Mouse (Mus musculus): ENCODE measurements around the gene Zdhhc7.

GRCm38 (mm10) chr8:120074516-120074915 is 26.8 kb downstream of the Zdhhc7 start:
- TF ChIP-seq CTCF (IDR thresholded peaks at IDR 0.05; ENCODE audit: borderline replicate concordance, control insufficient read depth, extremely low read depth, insufficient read depth, low read length, poor library complexity) (no peak), POLR2A (IDR thresholded peaks at IDR 0.05; ENCODE audit: control insufficient read depth, extremely low read depth, insufficient read depth, low read length, poor library complexity) (no peak)

Measured in thymus, adult 2 months (tissue).